Mouse (Mus musculus): ENCODE measurements around the gene Rnf185. TPM values are rescaled to one million over a fixed set of nuclear protein-coding genes. Genes with fewer than 3 reads are reported as not detected.
A peak's percentile ranks its signal among the peaks of the same experiment; 100 is the strongest.

Gene Rnf185
- polyA plus RNA-seq, 1 experiment from 2014 or later, result 47.0 TPM

GRCm38 (mm10) chr11:3428632-3429031 lies 23.5 kb downstream of the Rnf185 start:
- no peak for ATAC-seq (ENCODE audit: low FRiP score, low TSS enrichment)
- Histone ChIP-seq H3K4me3 (ENCODE audit: low read length) (no peak overlapping the region), H3K4me2 (replicated peaks; ENCODE audit: low read depth, low read length) (no peak overlapping the region), H3K9me3 (ENCODE audit: low read length) (no peaks in the 10 kb centered on the region), H3K4me1 (ENCODE audit: insufficient read depth, low read length) (no peaks in the 10 kb centered on the region), H3K27me3 (ENCODE audit: insufficient read depth, low read length) (no peaks in the 10 kb centered on the region), H3K36me3 (ENCODE audit: insufficient read depth, low read length) (peaks cover 11% of the 10 kb centered on the region), H3K27ac (ENCODE audit: low read length) (no peak overlapping the region), H3K9ac (replicated peaks; ENCODE audit: low read length) (no peak overlapping the region)
- 89% methylated on average over 7 of the region's 7 CpGs for WGBS

DNA sequence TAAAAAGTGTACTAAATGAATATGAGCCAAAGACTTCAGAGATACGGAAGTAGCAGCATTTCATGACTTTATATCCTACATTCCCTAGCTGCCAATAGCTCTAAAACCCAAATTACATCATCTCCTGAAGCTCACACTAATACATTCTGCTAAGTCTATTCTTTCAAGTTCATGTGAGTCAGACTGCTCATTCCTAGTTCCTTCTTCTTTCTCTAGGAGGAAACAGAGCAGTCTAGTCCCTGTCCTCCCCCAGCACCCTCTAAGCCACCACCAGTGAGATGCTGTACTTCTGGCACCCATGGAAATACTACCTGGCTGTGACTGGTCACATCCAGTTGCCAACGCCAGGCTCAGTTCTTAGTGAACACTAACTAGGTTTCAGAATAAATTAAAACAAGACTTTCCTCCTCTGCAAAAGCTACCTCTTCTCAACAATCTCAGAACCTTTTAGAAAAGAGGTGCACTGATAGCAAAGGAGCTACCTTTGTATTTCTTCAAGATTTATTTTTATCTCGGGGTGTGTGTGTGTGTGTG lies 24.4 kb downstream of the Rnf185 start:
- H3K4me2 ChIP-seq (replicated peaks; ENCODE audit: low read depth, low read length), result no peak overlapping the region
- H3K4me1 ChIP-seq (ENCODE audit: insufficient read depth, low read length), result no peaks in the 10 kb centered on the region
- H3K4me3 ChIP-seq (ENCODE audit: low read length), result no peak overlapping the region
- WGBS, result 78% methylated on average over 3 of the region's 3 CpGs
- H3K9me3 ChIP-seq (ENCODE audit: low read length), result no peaks in the 10 kb centered on the region
- H3K27me3 ChIP-seq (ENCODE audit: insufficient read depth, low read length), result no peaks in the 10 kb centered on the region
- peaks cover 15% of the 10 kb centered on the region for H3K36me3 ChIP-seq (ENCODE audit: insufficient read depth, low read length)
- no peak overlapping the region for H3K27ac ChIP-seq (ENCODE audit: low read length)
- ATAC-seq (ENCODE audit: low FRiP score, low TSS enrichment), result no peak
- no peak overlapping the region for H3K9ac ChIP-seq (replicated peaks; ENCODE audit: low read length)

- Histone ChIP-seq H3K4me3 (ENCODE audit: low read length) (no peak overlapping the region), H3K27me3 (ENCODE audit: insufficient read depth, low read length) (no peaks in the 10 kb centered on the region), H3K4me1 (ENCODE audit: insufficient read depth, low read length) (no peaks in the 10 kb centered on the region), H3K36me3 (ENCODE audit: insufficient read depth, low read length) (peaks cover 32% of the 10 kb centered on the region), H3K9ac (replicated peaks; ENCODE audit: low read length) (no peak overlapping the region), H3K9me3 (ENCODE audit: low read length) (no peaks in the 10 kb centered on the region), H3K4me2 (replicated peaks; ENCODE audit: low read depth, low read length) (no peak overlapping the region), H3K27ac (ENCODE audit: low read length) (no peak overlapping the region)
- 62% methylated on average over 4 of the region's 4 CpGs for WGBS
- no peak for ATAC-seq (ENCODE audit: low FRiP score, low TSS enrichment)
These were observed 29.9 kb downstream of the Rnf185 start for GRCm38 (mm10) chr11:3422242-3422641.

DNA sequence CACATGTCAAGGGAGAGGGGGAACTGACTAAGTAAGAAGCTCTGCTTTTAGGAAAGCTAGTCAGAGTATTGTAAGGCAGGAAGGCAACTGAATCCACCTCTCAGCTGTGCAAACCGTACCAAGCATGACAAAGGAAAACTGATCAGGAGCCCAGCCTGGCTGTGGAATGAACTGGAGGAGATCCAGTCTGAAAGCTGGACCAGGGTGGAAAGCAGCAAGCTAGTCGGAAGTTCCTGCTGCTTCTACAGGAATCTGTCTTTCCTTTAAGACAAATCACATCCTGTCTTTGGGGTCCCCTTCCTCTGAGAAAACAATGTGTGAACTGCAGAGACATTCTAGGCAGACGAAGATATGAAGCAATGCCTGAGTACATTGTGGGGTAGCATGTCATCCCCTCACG lies 33.4 kb downstream of the Rnf185 start:
- Histone ChIP-seq H3K4me2 (replicated peaks; ENCODE audit: low read depth, low read length) (no peak overlapping the region), H3K9ac (replicated peaks; ENCODE audit: low read length) (no peak overlapping the region), H3K27me3 (ENCODE audit: insufficient read depth, low read length) (no peaks in the 10 kb centered on the region), H3K27ac (ENCODE audit: low read length) (peak overlapping the region; percentile 73; the same call in 1 of the 2 replicates), H3K9me3 (ENCODE audit: low read length) (no peaks in the 10 kb centered on the region), H3K36me3 (ENCODE audit: insufficient read depth, low read length) (peaks cover 40% of the 10 kb centered on the region), H3K4me1 (ENCODE audit: insufficient read depth, low read length) (no peaks in the 10 kb centered on the region), H3K4me3 (ENCODE audit: low read length) (no peak overlapping the region)
- WGBS, result 51% methylated on average over 4 of the region's 4 CpGs
- ATAC-seq (ENCODE audit: low FRiP score, low TSS enrichment), result peak; percentile 19; the same call in 1 of the 2 replicates

DNA sequence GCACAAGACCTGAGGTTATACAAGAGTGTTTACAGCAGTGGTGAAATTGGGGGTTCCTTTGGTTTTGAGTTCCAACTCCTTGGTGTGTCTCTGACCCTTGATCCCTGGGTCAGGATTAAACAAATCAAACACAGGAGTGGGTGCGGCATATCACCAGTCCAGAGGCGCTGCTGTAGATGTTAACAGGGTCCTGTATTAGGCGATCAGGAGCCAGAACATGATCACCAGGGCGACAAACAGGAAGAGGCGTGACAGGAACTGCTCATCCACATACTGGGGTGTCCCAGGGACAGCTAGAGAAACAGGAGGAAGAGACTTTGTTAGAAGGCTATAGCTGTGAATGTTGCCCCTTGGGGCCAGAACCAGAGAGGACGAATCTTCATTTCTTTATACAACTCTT lies 34.4 kb downstream of the Rnf185 start:
- no peak for ATAC-seq (ENCODE audit: low FRiP score, low TSS enrichment)
- Histone ChIP-seq H3K27ac (ENCODE audit: low read length) (no peak overlapping the region), H3K4me3 (ENCODE audit: low read length) (no peak overlapping the region), H3K9ac (replicated peaks; ENCODE audit: low read length) (no peak overlapping the region), H3K4me1 (ENCODE audit: insufficient read depth, low read length) (no peaks in the 10 kb centered on the region), H3K27me3 (ENCODE audit: insufficient read depth, low read length) (no peaks in the 10 kb centered on the region), H3K9me3 (ENCODE audit: low read length) (no peaks in the 10 kb centered on the region), H3K36me3 (ENCODE audit: insufficient read depth, low read length) (peaks cover 34% of the 10 kb centered on the region), H3K4me2 (replicated peaks; ENCODE audit: low read depth, low read length) (no peak overlapping the region)
- WGBS, result 81% methylated on average over 6 of the region's 6 CpGs

DNA sequence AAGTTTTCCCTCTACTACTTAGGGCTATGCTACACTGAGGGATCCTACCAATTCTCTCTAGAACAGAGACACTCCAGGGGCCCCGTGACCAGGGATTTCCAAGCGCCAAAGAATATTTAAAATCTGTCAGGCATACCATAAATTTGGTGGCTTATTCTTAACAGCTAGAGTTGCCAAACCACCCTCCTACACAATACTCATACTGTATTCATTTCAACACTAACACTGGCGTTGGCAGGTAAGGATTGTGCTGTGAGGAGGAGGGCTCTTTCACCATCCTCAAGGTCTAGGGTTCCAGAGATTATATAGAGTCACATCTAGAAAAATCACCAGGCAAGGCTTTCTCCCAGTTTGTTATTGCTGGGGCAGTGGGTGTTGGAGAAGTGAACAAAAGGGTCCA lies 35.8 kb downstream of the Rnf185 start:
- no peak overlapping the region for H3K9ac ChIP-seq (replicated peaks; ENCODE audit: low read length)
- peaks cover 34% of the 10 kb centered on the region for H3K36me3 ChIP-seq (ENCODE audit: insufficient read depth, low read length)
- no peaks in the 10 kb centered on the region for H3K9me3 ChIP-seq (ENCODE audit: low read length)
- no peak overlapping the region for H3K27ac ChIP-seq (ENCODE audit: low read length)
- ATAC-seq (ENCODE audit: low FRiP score, low TSS enrichment), result no peak
- no peaks in the 10 kb centered on the region for H3K27me3 ChIP-seq (ENCODE audit: insufficient read depth, low read length)
- no peak overlapping the region for H3K4me3 ChIP-seq (ENCODE audit: low read length)
- 76% methylated on average over 3 of the region's 3 CpGs for WGBS
- no peaks in the 10 kb centered on the region for H3K4me1 ChIP-seq (ENCODE audit: insufficient read depth, low read length)
- H3K4me2 ChIP-seq (replicated peaks; ENCODE audit: low read depth, low read length), result no peak overlapping the region

DNA sequence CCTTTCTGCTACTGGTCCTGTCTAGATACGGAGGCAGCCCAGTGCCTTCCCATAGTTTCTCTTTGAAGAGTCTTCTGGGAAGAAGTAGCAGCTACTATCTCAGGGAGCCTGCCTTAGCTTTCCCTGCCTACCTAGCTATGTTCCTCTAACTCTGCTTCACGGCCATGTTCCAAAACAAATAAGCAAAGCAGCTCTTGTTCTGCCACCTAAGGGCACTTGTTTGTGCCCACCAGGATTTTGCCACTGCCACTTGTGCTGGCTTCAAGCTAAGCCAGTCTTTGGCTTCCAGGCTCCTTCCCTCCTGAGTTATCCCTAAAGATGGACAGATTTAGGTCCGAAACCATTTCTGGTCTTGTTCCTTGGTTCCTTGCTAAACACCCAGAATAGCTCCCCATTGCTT lies 40.1 kb downstream of the Rnf185 start:
- WGBS, result 83% methylated on average over 3 of the region's 3 CpGs
- H3K27ac ChIP-seq (ENCODE audit: low read length), result no peak overlapping the region
- ATAC-seq (ENCODE audit: low FRiP score, low TSS enrichment), result no peak
- H3K9me3 ChIP-seq (ENCODE audit: low read length), result no peaks in the 10 kb centered on the region
- H3K4me1 ChIP-seq (ENCODE audit: insufficient read depth, low read length), result peaks cover 17% of the 10 kb centered on the region
- peaks cover 16% of the 10 kb centered on the region for H3K36me3 ChIP-seq (ENCODE audit: insufficient read depth, low read length)
- H3K4me2 ChIP-seq (replicated peaks; ENCODE audit: low read depth, low read length), result no peak overlapping the region
- H3K27me3 ChIP-seq (ENCODE audit: insufficient read depth, low read length), result no peaks in the 10 kb centered on the region
- no peak overlapping the region for H3K4me3 ChIP-seq (ENCODE audit: low read length)
- H3K9ac ChIP-seq (replicated peaks; ENCODE audit: low read length), result no peak overlapping the region

GRCm38 (mm10) chr11:3408997-3409732 lies 43.0 kb downstream of the Rnf185 start, which contains the start of gene Limk2:
Gene Limk2 (minus strand): TSS chr11:3409189.
- ATAC-seq (ENCODE audit: low FRiP score, low TSS enrichment), result peak; percentile 97
- H3K4me1 ChIP-seq (ENCODE audit: insufficient read depth, low read length), result peaks cover 17% of the 10 kb centered on the region
- peaks cover 4% of the 10 kb centered on the region; the same call in 1 of the 2 replicates for H3K36me3 ChIP-seq (ENCODE audit: insufficient read depth, low read length)
- WGBS, result 3% methylated on average over 45 of the region's 45 CpGs
- peak within 1 kb of the TSS; percentile 85 for H3K4me2 ChIP-seq (replicated peaks; ENCODE audit: low read depth, low read length)
- no peaks in the 10 kb centered on the region for H3K27me3 ChIP-seq (ENCODE audit: insufficient read depth, low read length)
- peak within 1 kb of the TSS; percentile 84 for H3K9ac ChIP-seq (replicated peaks; ENCODE audit: low read length)
- no peaks in the 10 kb centered on the region for H3K9me3 ChIP-seq (ENCODE audit: low read length)
- peak within 1 kb of the TSS; percentile 74 for H3K27ac ChIP-seq (ENCODE audit: low read length)
- peak within 1 kb of the TSS; percentile 81 for H3K4me3 ChIP-seq (ENCODE audit: low read length)

DNA sequence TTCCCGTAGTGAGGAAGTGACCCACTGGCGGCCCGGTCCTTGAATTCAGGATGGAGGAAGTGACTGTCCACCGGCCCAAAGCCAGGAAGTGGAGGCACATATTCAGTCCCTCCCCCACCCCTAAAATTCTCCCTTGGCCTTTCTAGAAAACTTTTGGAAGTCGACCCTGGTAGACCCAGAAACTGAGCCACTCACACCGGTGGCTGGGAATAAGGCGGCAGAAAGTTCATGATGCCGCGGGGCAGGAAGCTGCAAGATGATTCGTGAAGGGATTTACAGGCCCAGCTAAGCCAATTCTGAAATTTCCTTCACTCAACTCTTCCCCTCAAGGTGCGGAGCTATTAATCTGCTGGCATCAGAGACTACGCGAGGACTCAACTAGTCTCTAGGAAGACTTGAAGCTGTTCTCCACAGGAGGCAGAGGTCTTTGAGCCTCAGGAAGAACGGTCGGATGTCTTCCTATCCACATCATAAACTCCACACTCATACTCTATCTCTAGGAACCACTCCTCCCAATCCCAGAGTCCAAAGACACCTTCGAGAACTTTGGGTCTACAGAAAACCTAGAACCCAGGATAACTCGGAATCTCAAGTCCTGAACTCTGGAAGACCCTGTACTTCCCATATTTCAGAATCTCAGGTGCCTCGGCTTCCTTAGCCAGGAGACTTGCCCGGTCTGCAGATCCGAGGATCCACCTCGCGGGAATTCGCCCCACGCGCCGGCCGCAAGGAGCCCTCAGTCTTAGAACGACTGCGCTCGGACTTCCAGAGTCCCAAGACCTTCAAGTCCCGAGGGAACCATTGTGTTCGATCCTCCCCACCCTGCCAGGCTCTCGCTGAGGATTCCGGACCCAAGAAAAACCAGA lies 43.8 kb downstream of the Rnf185 start:
- Histone ChIP-seq H3K4me2 (replicated peaks; ENCODE audit: low read depth, low read length) (peak overlapping the region; percentile 85), H3K27me3 (ENCODE audit: insufficient read depth, low read length) (no peaks in the 10 kb centered on the region), H3K4me1 (ENCODE audit: insufficient read depth, low read length) (peaks cover 17% of the 10 kb centered on the region), H3K27ac (ENCODE audit: low read length) (peak overlapping the region; percentile 74), H3K9me3 (ENCODE audit: low read length) (no peaks in the 10 kb centered on the region), H3K36me3 (ENCODE audit: insufficient read depth, low read length) (no peaks in the 10 kb centered on the region), H3K9ac (replicated peaks; ENCODE audit: low read length) (peak overlapping the region; percentile 84), H3K4me3 (ENCODE audit: low read length) (peak overlapping the region; percentile 81)
- 3% methylated on average over 34 of the region's 34 CpGs for WGBS
- ATAC-seq (ENCODE audit: low FRiP score, low TSS enrichment), result peak; percentile 57

Measured in kidney, embryonic 16.5 days (tissue).